Mouse (Mus musculus): ENCODE results near the gene Mavs. TPM values are rescaled to one million over a fixed set of nuclear protein-coding genes. Genes with fewer than 3 reads are reported as not detected.

Gene Mavs
- polyA plus RNA-seq, 1 experiment, result 80.8 TPM

GRCm38 (mm10) chr2:131261481-131262212 is 27.8 kb downstream of the Mavs start:
- H3K36me3 ChIP-seq (ENCODE audit: control insufficient read depth, insufficient read depth, low read length), result no peaks in the 10 kb centered on the region
- no peak for TF ChIP-seq POLR2A (IDR thresholded peaks at IDR 0.05; ENCODE audit: low read depth, low read length)
- TF ChIP-seq CTCF (IDR thresholded peaks at IDR 0.05; ENCODE audit: extremely low read depth, insufficient read length, insufficient replicate concordance, low read depth, low read length), result no peak
- H3K4me3 ChIP-seq (ENCODE audit: low read depth, low read length), result peak overlapping the region; percentile 70
- peaks cover 13% of the 10 kb centered on the region; the same call in 1 of the 2 replicates for H3K4me1 ChIP-seq (ENCODE audit: control insufficient read depth, insufficient read depth, insufficient read length, low read length)
- WGBS, result 10% methylated on average over 10 of the region's 10 CpGs
- H3K27ac ChIP-seq (ENCODE audit: insufficient read depth, low read depth, low read length), result peak overlapping the region; percentile 80
- no peaks in the 10 kb centered on the region for H3K27me3 ChIP-seq (ENCODE audit: control insufficient read depth, insufficient read depth, low read length)

GRCm38 (mm10) chr2:131262213-131262672 is 28.4 kb downstream of the Mavs start, which contains the start of gene Pank2:
Pank2 (plus strand) TSS chr2:131262495.
- WGBS, result 1% methylated on average over 45 of the region's 49 CpGs
- no peaks in the 10 kb centered on the region for H3K27me3 ChIP-seq (ENCODE audit: control insufficient read depth, insufficient read depth, low read length)
- peak within 1 kb of the TSS; percentile 81 for H3K4me3 ChIP-seq (ENCODE audit: low read depth, low read length)
- TF ChIP-seq CTCF (IDR thresholded peaks at IDR 0.05; ENCODE audit: extremely low read depth, insufficient read length, insufficient replicate concordance, low read depth, low read length) (no peak), POLR2A (IDR thresholded peaks at IDR 0.05; ENCODE audit: low read depth, low read length) (peak; percentile 92; the same call in 1 of the 2 replicates)
- no peaks in the 10 kb centered on the region for H3K36me3 ChIP-seq (ENCODE audit: control insufficient read depth, insufficient read depth, low read length)
- peaks cover 13% of the 10 kb centered on the region; the same call in 1 of the 2 replicates for H3K4me1 ChIP-seq (ENCODE audit: control insufficient read depth, insufficient read depth, insufficient read length, low read length)
- peak within 1 kb of the TSS; percentile 94 for H3K27ac ChIP-seq (ENCODE audit: insufficient read depth, low read depth, low read length)

GRCm38 (mm10) chr2:131262680-131263670 is 29.1 kb downstream of the Mavs start:
- Histone ChIP-seq H3K27me3 (ENCODE audit: control insufficient read depth, insufficient read depth, low read length) (no peaks in the 10 kb centered on the region), H3K27ac (ENCODE audit: insufficient read depth, low read depth, low read length) (peak overlapping the region; percentile 94), H3K4me1 (ENCODE audit: control insufficient read depth, insufficient read depth, insufficient read length, low read length) (peaks cover 13% of the 10 kb centered on the region; the same call in 1 of the 2 replicates), H3K4me3 (ENCODE audit: low read depth, low read length) (peak overlapping the region; percentile 81), H3K36me3 (ENCODE audit: control insufficient read depth, insufficient read depth, low read length) (no peaks in the 10 kb centered on the region)
- TF ChIP-seq POLR2A (IDR thresholded peaks at IDR 0.05; ENCODE audit: low read depth, low read length) (no peak), CTCF (IDR thresholded peaks at IDR 0.05; ENCODE audit: extremely low read depth, insufficient read length, insufficient replicate concordance, low read depth, low read length) (no peak)
- under 1% methylated on average over 59 of the region's 59 CpGs for WGBS

DNA sequence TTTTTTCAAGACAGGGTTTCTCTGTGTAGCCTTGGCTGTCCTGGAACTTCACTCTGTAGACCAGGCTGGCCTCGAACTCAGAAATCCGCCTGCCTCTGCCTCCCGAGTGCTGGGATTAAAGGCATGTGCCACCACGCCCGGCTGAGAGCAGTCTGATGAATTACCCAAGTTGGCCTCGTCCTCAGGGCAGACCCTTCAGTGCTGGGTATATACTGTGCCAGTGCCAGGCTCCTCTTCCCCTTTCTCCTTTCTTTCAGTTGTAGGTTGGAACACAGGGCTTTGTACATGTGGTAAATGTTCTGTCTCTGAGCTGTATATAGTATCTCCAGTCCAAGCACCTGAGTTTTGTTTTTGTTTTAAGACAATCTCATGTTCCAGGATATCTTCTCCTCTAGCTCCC is 30.2 kb downstream of the Mavs start:
- Histone ChIP-seq H3K4me1 (ENCODE audit: control insufficient read depth, insufficient read depth, insufficient read length, low read length) (peaks cover 13% of the 10 kb centered on the region; the same call in 1 of the 2 replicates), H3K36me3 (ENCODE audit: control insufficient read depth, insufficient read depth, low read length) (no peaks in the 10 kb centered on the region), H3K27ac (ENCODE audit: insufficient read depth, low read depth, low read length) (peak overlapping the region; percentile 40), H3K27me3 (ENCODE audit: control insufficient read depth, insufficient read depth, low read length) (no peaks in the 10 kb centered on the region), H3K4me3 (ENCODE audit: low read depth, low read length) (peak overlapping the region; percentile 25; the same call in 1 of the 2 replicates)
- WGBS, result 16% methylated on average over 6 of the region's 6 CpGs
- TF ChIP-seq CTCF (IDR thresholded peaks at IDR 0.05; ENCODE audit: extremely low read depth, insufficient read length, insufficient replicate concordance, low read depth, low read length) (no peak), POLR2A (IDR thresholded peaks at IDR 0.05; ENCODE audit: low read depth, low read length) (no peak)

DNA sequence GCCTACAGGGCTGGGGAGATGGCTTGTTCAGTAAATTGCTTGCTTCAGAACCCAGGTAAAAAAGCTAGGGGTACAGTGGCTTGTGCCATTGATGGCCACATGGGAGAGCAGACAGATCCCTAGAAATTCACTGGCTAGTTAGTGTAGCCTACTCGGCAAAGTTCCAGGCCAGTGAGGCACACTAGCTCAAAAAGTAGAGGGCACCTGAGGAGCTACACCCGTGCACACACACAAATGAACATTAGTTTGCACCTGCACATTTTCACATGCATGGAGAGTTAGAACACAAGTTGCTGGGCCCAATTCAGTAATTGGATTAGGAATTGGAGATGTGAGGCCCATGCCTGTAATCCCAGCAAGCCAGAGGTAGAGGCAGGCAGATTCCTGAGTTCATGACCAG is 31.2 kb downstream of the Mavs start:
- H3K4me1 ChIP-seq (ENCODE audit: control insufficient read depth, insufficient read depth, insufficient read length, low read length), result peaks cover 13% of the 10 kb centered on the region; the same call in 1 of the 2 replicates
- H3K36me3 ChIP-seq (ENCODE audit: control insufficient read depth, insufficient read depth, low read length), result no peaks in the 10 kb centered on the region
- no peak overlapping the region for H3K4me3 ChIP-seq (ENCODE audit: low read depth, low read length)
- no peaks in the 10 kb centered on the region for H3K27me3 ChIP-seq (ENCODE audit: control insufficient read depth, insufficient read depth, low read length)
- 46% methylated on average over 2 of the region's 2 CpGs for WGBS
- no peak overlapping the region for H3K27ac ChIP-seq (ENCODE audit: insufficient read depth, low read depth, low read length)
- TF ChIP-seq POLR2A (IDR thresholded peaks at IDR 0.05; ENCODE audit: low read depth, low read length) (no peak), CTCF (IDR thresholded peaks at IDR 0.05; ENCODE audit: extremely low read depth, insufficient read length, insufficient replicate concordance, low read depth, low read length) (no peak)

GRCm38 (mm10) chr2:131275493-131275892 is 41.6 kb downstream of the Mavs start:
- H3K36me3 ChIP-seq (ENCODE audit: control insufficient read depth, insufficient read depth, low read length), result peaks cover 43% of the 10 kb centered on the region
- no peak overlapping the region for H3K4me3 ChIP-seq (ENCODE audit: low read depth, low read length)
- no peaks in the 10 kb centered on the region for H3K27me3 ChIP-seq (ENCODE audit: control insufficient read depth, insufficient read depth, low read length)
- no peak for TF ChIP-seq CTCF (IDR thresholded peaks at IDR 0.05; ENCODE audit: extremely low read depth, insufficient read length, insufficient replicate concordance, low read depth, low read length)
- TF ChIP-seq POLR2A (IDR thresholded peaks at IDR 0.05; ENCODE audit: low read depth, low read length), result no peak
- H3K4me1 ChIP-seq (ENCODE audit: control insufficient read depth, insufficient read depth, insufficient read length, low read length), result no peaks in the 10 kb centered on the region
- H3K27ac ChIP-seq (ENCODE audit: insufficient read depth, low read depth, low read length), result no peak overlapping the region
- WGBS, result 97% methylated on average over 3 of the region's 3 CpGs
